Mouse (Mus musculus): Measurements from ENCODE around the gene Otulin. TPM values are rescaled to one million over a fixed set of nuclear protein-coding genes. Genes with fewer than 3 reads are reported as not detected.

The Otulin gene
- polyA plus RNA-seq, 1 experiment from 2014 or later = 28.2 TPM

GRCm38 (mm10) chr15:27548110-27548509 lies 82.4 kb downstream of the Otulin start:
- Histone ChIP-seq H3K27ac (replicated peaks) (no peak overlapping the region), H3K9me3 (replicated peaks) (no peaks in the 10 kb centered on the region), H3K27me3 (ENCODE audit: low read depth, poor library complexity, severe bottlenecking) (peaks cover 57% of the 10 kb centered on the region), H3K4me1 (peaks cover 29% of the 10 kb centered on the region), H3K36me3 (no peaks in the 10 kb centered on the region), H3K4me3 (no peak overlapping the region)
- WGBS = 97% methylated on average over 6 of the region's 6 CpGs
- no peak for DNase-seq (ENCODE audit: low spot score)

- DNase-seq (ENCODE audit: low spot score) = no peak
- Histone ChIP-seq H3K4me3 (no peak overlapping the region), H3K27me3 (ENCODE audit: low read depth, poor library complexity, severe bottlenecking) (peaks cover 58% of the 10 kb centered on the region), H3K9me3 (replicated peaks) (no peaks in the 10 kb centered on the region), H3K27ac (replicated peaks) (no peak overlapping the region), H3K36me3 (no peaks in the 10 kb centered on the region), H3K4me1 (peaks cover 16% of the 10 kb centered on the region)
- 84% methylated on average over 10 of the region's 10 CpGs for WGBS
These were observed 85.3 kb downstream of the Otulin start for GRCm38 (mm10) chr15:27545203-27545602.

- Histone ChIP-seq H3K4me3 (no peak overlapping the region), H3K4me1 (no peaks in the 10 kb centered on the region), H3K27ac (replicated peaks) (no peak overlapping the region), H3K36me3 (no peaks in the 10 kb centered on the region), H3K27me3 (ENCODE audit: low read depth, poor library complexity, severe bottlenecking) (peaks cover 46% of the 10 kb centered on the region), H3K9me3 (replicated peaks) (no peaks in the 10 kb centered on the region)
- no peak for DNase-seq (ENCODE audit: low spot score)
- WGBS = 89% methylated on average over 9 of the region's 9 CpGs
These were observed 90.7 kb downstream of the Otulin start for GRCm38 (mm10) chr15:27539745-27540144.

- Histone ChIP-seq H3K27ac (replicated peaks) (no peak overlapping the region), H3K9me3 (replicated peaks) (no peaks in the 10 kb centered on the region), H3K4me3 (no peak overlapping the region), H3K36me3 (no peaks in the 10 kb centered on the region), H3K4me1 (no peaks in the 10 kb centered on the region), H3K27me3 (ENCODE audit: low read depth, poor library complexity, severe bottlenecking) (peaks cover 27% of the 10 kb centered on the region)
- WGBS = 69% methylated on average over 4 of the region's 4 CpGs
- no peak for DNase-seq (ENCODE audit: low spot score)
These were observed 92.8 kb downstream of the Otulin start for GRCm38 (mm10) chr15:27537519-27538223.

- no peak for DNase-seq (ENCODE audit: low spot score)
- Histone ChIP-seq H3K36me3 (no peaks in the 10 kb centered on the region), H3K4me1 (no peaks in the 10 kb centered on the region), H3K4me3 (no peak overlapping the region), H3K27me3 (ENCODE audit: low read depth, poor library complexity, severe bottlenecking) (peaks cover 25% of the 10 kb centered on the region), H3K9me3 (replicated peaks) (no peaks in the 10 kb centered on the region), H3K27ac (replicated peaks) (no peak overlapping the region)
- 73% methylated on average over 5 of the region's 5 CpGs for WGBS
These were observed 93.7 kb downstream of the Otulin start for GRCm38 (mm10) chr15:27536771-27537170.

GRCm38 (mm10) chr15:27536186-27536585 lies 94.3 kb downstream of the Otulin start:
- Histone ChIP-seq H3K4me3 (no peak overlapping the region), H3K27ac (replicated peaks) (no peak overlapping the region), H3K4me1 (no peaks in the 10 kb centered on the region), H3K9me3 (replicated peaks) (no peaks in the 10 kb centered on the region), H3K27me3 (ENCODE audit: low read depth, poor library complexity, severe bottlenecking) (peaks cover 24% of the 10 kb centered on the region), H3K36me3 (no peaks in the 10 kb centered on the region)
- DNase-seq (ENCODE audit: low spot score) = no peak
- WGBS = 98% methylated on average over 7 of the region's 7 CpGs

- no peaks in the 10 kb centered on the region for H3K36me3 ChIP-seq
- no peak overlapping the region for H3K4me3 ChIP-seq
- WGBS = 89% methylated on average over 4 of the region's 4 CpGs
- DNase-seq (ENCODE audit: low spot score) = no peak
- H3K27me3 ChIP-seq (ENCODE audit: low read depth, poor library complexity, severe bottlenecking) = peaks cover 19% of the 10 kb centered on the region
- H3K4me1 ChIP-seq = no peaks in the 10 kb centered on the region
- no peaks in the 10 kb centered on the region for H3K9me3 ChIP-seq (replicated peaks)
- no peak overlapping the region for H3K27ac ChIP-seq (replicated peaks)
These were observed 94.8 kb downstream of the Otulin start for GRCm38 (mm10) chr15:27535681-27536080.

GRCm38 (mm10) chr15:27533036-27533435 lies 97.5 kb downstream of the Otulin start:
- WGBS = 80% methylated on average over 3 of the region's 3 CpGs
- Histone ChIP-seq H3K36me3 (no peaks in the 10 kb centered on the region), H3K9me3 (replicated peaks) (no peaks in the 10 kb centered on the region), H3K27me3 (ENCODE audit: low read depth, poor library complexity, severe bottlenecking) (no peaks in the 10 kb centered on the region), H3K4me1 (peaks cover 11% of the 10 kb centered on the region; the same call in 1 of the 2 replicates), H3K27ac (replicated peaks) (no peak overlapping the region), H3K4me3 (no peak overlapping the region)
- DNase-seq (ENCODE audit: low spot score) = no peak

- Histone ChIP-seq H3K4me1 (peaks cover 11% of the 10 kb centered on the region; the same call in 1 of the 2 replicates), H3K4me3 (no peak overlapping the region), H3K27me3 (ENCODE audit: low read depth, poor library complexity, severe bottlenecking) (no peaks in the 10 kb centered on the region), H3K36me3 (no peaks in the 10 kb centered on the region), H3K27ac (replicated peaks) (no peak overlapping the region), H3K9me3 (replicated peaks) (no peaks in the 10 kb centered on the region)
- DNase-seq (ENCODE audit: low spot score) = no peak
- WGBS = 52% methylated on average over 4 of the region's 4 CpGs
These were observed 100.5 kb downstream of the Otulin start for GRCm38 (mm10) chr15:27530023-27530422.

- H3K4me1 ChIP-seq = peaks cover 11% of the 10 kb centered on the region; the same call in 1 of the 2 replicates
- 87% methylated on average over 4 of the region's 4 CpGs for WGBS
These were observed 101.6 kb downstream of the Otulin start for GRCm38 (mm10) chr15:27528896-27529295.

GRCm38 (mm10) chr15:27525233-27526005 lies 105.1 kb downstream of the Otulin start:
- 93% methylated on average over 12 of the region's 12 CpGs for WGBS
- no peak for DNase-seq (ENCODE audit: low spot score)
- Histone ChIP-seq H3K36me3 (no peaks in the 10 kb centered on the region), H3K4me1 (peaks cover 9% of the 10 kb centered on the region; the same call in 1 of the 2 replicates), H3K27ac (replicated peaks) (no peak overlapping the region), H3K9me3 (replicated peaks) (no peaks in the 10 kb centered on the region), H3K27me3 (ENCODE audit: low read depth, poor library complexity, severe bottlenecking) (no peaks in the 10 kb centered on the region), H3K4me3 (no peak overlapping the region)

More at GRCm38 (mm10) chr15:27528896-27529295, 101.6 kb downstream of the Otulin start:
- Histone ChIP-seq H3K27ac (replicated peaks) (no peak overlapping the region), H3K9me3 (replicated peaks) (no peaks in the 10 kb centered on the region), H3K4me3 (no peak overlapping the region), H3K27me3 (ENCODE audit: low read depth, poor library complexity, severe bottlenecking) (no peaks in the 10 kb centered on the region), H3K36me3 (no peaks in the 10 kb centered on the region)
- no peak for DNase-seq (ENCODE audit: low spot score)

GRCm38 (mm10) chr15:27519857-27520256 lies 110.6 kb downstream of the Otulin start:
- no peak overlapping the region for H3K27ac ChIP-seq (replicated peaks)
- no peak overlapping the region for H3K4me3 ChIP-seq
- 88% methylated on average over 7 of the region's 7 CpGs for WGBS
- no peaks in the 10 kb centered on the region for H3K36me3 ChIP-seq
- no peaks in the 10 kb centered on the region for H3K9me3 ChIP-seq (replicated peaks)
- no peak for DNase-seq (ENCODE audit: low spot score)
- H3K4me1 ChIP-seq = peaks cover 11% of the 10 kb centered on the region
- no peaks in the 10 kb centered on the region for H3K27me3 ChIP-seq (ENCODE audit: low read depth, poor library complexity, severe bottlenecking)

GRCm38 (mm10) chr15:27518026-27518425 lies 112.5 kb downstream of the Otulin start:
- no peak for DNase-seq (ENCODE audit: low spot score)
- no peaks in the 10 kb centered on the region for H3K36me3 ChIP-seq
- H3K4me3 ChIP-seq = no peak overlapping the region
- no peaks in the 10 kb centered on the region for H3K9me3 ChIP-seq (replicated peaks)
- no peaks in the 10 kb centered on the region for H3K27me3 ChIP-seq (ENCODE audit: low read depth, poor library complexity, severe bottlenecking)
- H3K4me1 ChIP-seq = peaks cover 23% of the 10 kb centered on the region
- no peak overlapping the region for H3K27ac ChIP-seq (replicated peaks)
- WGBS = 85% methylated on average over 8 of the region's 8 CpGs

Measured in midbrain, embryonic 10.5 days (tissue).